Mouse (Mus musculus): ENCODE results near the gene Depdc5. TPM values are rescaled to one million over a fixed set of nuclear protein-coding genes. Genes with fewer than 3 reads are reported as not detected.
A peak's percentile ranks its signal among the peaks of the same experiment; 100 is the strongest.
"Not testable (repeated sequence)": the region's sequence is repeated elsewhere in the genome, so short reads cannot be mapped to it uniquely, and the experiment has no call there.

Depdc5 gene
- polyA plus RNA-seq, 2 experiments: 18.2 to 26.6 TPM

GRCm38 (mm10) chr5:33034916-33035315 lies 171.4 kb downstream of the Depdc5 start:
- Histone ChIP-seq H3K36me3 (ENCODE audit: control insufficient read depth, insufficient read depth, low read length) (no peaks in the 10 kb centered on the region), H3K9me3 (ENCODE audit: control insufficient read depth, low read length) (no peaks in the 10 kb centered on the region), H3K27ac (replicated peaks; ENCODE audit: low read depth, low read length) (no peak overlapping the region), H3K4me1 (ENCODE audit: control insufficient read depth, insufficient read depth, low read length) (no peaks in the 10 kb centered on the region), H3K4me2 (replicated peaks; ENCODE audit: low read depth, low read length, severe bottlenecking) (no peak overlapping the region), H3K27me3 (ENCODE audit: control insufficient read depth, insufficient read depth, low read length) (no peaks in the 10 kb centered on the region), H3K9ac (ENCODE audit: low read depth, low read length, severe bottlenecking) (no peak overlapping the region), H3K4me3 (replicated peaks; ENCODE audit: low read length) (no peak overlapping the region)
- WGBS: 37% methylated on average over 3 of the region's 3 CpGs
- ATAC-seq (ENCODE audit: low FRiP score, low read depth): no peak
- no peak for TF ChIP-seq POLR2A (IDR thresholded peaks at IDR 0.05; ENCODE audit: borderline replicate concordance, extremely low read depth, insufficient read depth, insufficient read length)
- DNase-seq (ENCODE audit: low spot score): no peak

DNA sequence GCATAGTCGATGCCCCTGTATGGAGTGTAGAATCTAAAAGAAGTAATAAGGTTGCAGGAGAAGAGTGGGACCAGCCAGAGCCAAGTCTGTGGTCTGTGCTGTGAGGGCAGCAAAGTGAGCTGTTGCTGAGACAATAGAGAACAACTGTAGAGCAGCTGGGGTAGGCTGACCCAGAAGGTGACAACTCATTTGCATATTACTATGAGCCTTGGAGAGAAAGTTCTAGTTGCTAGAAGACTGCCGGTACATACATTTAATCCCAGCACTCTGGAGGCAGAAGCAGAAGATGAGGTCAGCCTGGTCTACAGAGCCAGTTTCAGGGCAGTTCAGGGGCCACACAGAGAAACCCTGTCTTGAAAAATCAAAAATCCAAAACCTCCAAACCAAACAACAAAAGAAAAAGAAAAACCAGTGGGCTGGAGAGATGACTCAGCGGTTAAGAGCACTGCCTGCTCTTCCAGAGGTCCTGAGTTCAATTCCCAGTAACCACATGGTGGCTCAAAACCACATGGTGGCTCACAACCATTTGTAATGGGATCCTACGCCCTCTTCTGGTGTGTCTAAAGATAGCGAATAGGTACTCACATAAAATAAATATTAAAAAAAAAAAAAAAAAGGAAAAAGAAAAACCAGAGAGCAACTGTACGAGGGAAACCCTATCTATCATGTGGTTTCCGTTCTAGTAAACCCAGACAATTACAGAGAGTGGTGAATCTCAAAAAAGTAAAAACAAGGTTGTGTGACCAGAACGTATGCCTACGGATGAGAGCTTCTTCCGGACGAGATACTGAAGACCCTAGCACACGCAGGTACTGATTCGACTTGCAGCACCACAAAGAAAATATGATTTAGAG lies 175.4 kb downstream of the Depdc5 start:
- Histone ChIP-seq H3K9me3 (ENCODE audit: control insufficient read depth, low read length) (no peaks in the 10 kb centered on the region), H3K27ac (replicated peaks; ENCODE audit: low read depth, low read length) (no peak overlapping the region), H3K4me3 (replicated peaks; ENCODE audit: low read length) (no peak overlapping the region), H3K4me1 (ENCODE audit: control insufficient read depth, insufficient read depth, low read length) (no peaks in the 10 kb centered on the region), H3K27me3 (ENCODE audit: control insufficient read depth, insufficient read depth, low read length) (no peaks in the 10 kb centered on the region), H3K36me3 (ENCODE audit: control insufficient read depth, insufficient read depth, low read length) (no peaks in the 10 kb centered on the region), H3K9ac (ENCODE audit: low read depth, low read length, severe bottlenecking) (no peak overlapping the region), H3K4me2 (replicated peaks; ENCODE audit: low read depth, low read length, severe bottlenecking) (0 out of 2 replicates have a peak overlapping the region, but pooled peaks have one; percentile 43)
- no peak for ATAC-seq (ENCODE audit: low FRiP score, low read depth)
- DNase-seq (ENCODE audit: low spot score): no peak
- TF ChIP-seq POLR2A (IDR thresholded peaks at IDR 0.05; ENCODE audit: borderline replicate concordance, extremely low read depth, insufficient read depth, insufficient read length): no peak
- WGBS: 43% methylated on average over 13 of the region's 13 CpGs

DNA sequence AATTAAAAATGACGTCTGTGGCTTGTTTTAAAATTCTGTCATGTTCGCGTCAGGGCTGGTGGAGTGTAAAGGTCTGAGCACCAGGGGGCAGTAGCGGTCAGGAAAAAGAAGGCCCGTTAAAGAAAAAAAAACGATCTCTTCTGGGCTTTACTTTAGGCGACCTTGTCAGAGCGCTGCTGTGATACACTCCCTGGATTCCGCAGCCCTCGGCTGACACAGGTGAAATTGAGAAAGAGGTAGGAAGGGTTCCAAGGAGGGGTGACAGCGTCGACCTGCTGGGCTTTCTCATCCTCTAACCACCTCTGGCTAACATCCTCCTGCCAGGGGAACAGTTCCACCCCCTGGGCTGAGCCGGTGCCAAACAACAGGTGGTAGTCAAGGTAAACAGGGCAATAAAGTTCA lies 176.0 kb downstream of the Depdc5 start:
- peak; percentile 23; the same call in 1 of the 2 replicates for ATAC-seq (ENCODE audit: low FRiP score, low read depth)
- no peaks in the 10 kb centered on the region for H3K36me3 ChIP-seq (ENCODE audit: control insufficient read depth, insufficient read depth, low read length)
- no peaks in the 10 kb centered on the region for H3K9me3 ChIP-seq (ENCODE audit: control insufficient read depth, low read length)
- DNase-seq (ENCODE audit: low spot score): peak; percentile 68
- H3K4me1 ChIP-seq (ENCODE audit: control insufficient read depth, insufficient read depth, low read length): no peaks in the 10 kb centered on the region
- H3K4me3 ChIP-seq (replicated peaks; ENCODE audit: low read length): no peak overlapping the region; the same call in 1 of the 2 replicates
- H3K27me3 ChIP-seq (ENCODE audit: control insufficient read depth, insufficient read depth, low read length): no peaks in the 10 kb centered on the region
- peak overlapping the region; percentile 36; the same call in 1 of the 2 replicates for H3K9ac ChIP-seq (ENCODE audit: low read depth, low read length, severe bottlenecking)
- peak overlapping the region; percentile 43 for H3K4me2 ChIP-seq (replicated peaks; ENCODE audit: low read depth, low read length, severe bottlenecking)
- no peak overlapping the region for H3K27ac ChIP-seq (replicated peaks; ENCODE audit: low read depth, low read length)
- no peak for TF ChIP-seq POLR2A (IDR thresholded peaks at IDR 0.05; ENCODE audit: borderline replicate concordance, extremely low read depth, insufficient read depth, insufficient read length)
- 4% methylated on average over 13 of the region's 13 CpGs for WGBS

GRCm38 (mm10) chr5:33040735-33041134 lies 177.2 kb downstream of the Depdc5 start:
- not testable (repeated sequence) for ATAC-seq (ENCODE audit: low FRiP score, low read depth); DNase-seq (ENCODE audit: low spot score); H3K36me3 ChIP-seq (ENCODE audit: control insufficient read depth, insufficient read depth, low read length); H3K27me3 ChIP-seq (ENCODE audit: control insufficient read depth, insufficient read depth, low read length); H3K4me1 ChIP-seq (ENCODE audit: control insufficient read depth, insufficient read depth, low read length); H3K9ac ChIP-seq (ENCODE audit: low read depth, low read length, severe bottlenecking); H3K27ac ChIP-seq (replicated peaks; ENCODE audit: low read depth, low read length); H3K9me3 ChIP-seq (ENCODE audit: control insufficient read depth, low read length); H3K4me2 ChIP-seq (replicated peaks; ENCODE audit: low read depth, low read length, severe bottlenecking); H3K4me3 ChIP-seq (replicated peaks; ENCODE audit: low read length)
- 81% methylated on average over 1 of the region's 1 CpGs for WGBS

- H3K9ac ChIP-seq (ENCODE audit: low read depth, low read length, severe bottlenecking): no peak overlapping the region
- no peak overlapping the region for H3K4me2 ChIP-seq (replicated peaks; ENCODE audit: low read depth, low read length, severe bottlenecking)
- 46% methylated on average over 10 of the region's 10 CpGs for WGBS
- no peaks in the 10 kb centered on the region for H3K9me3 ChIP-seq (ENCODE audit: control insufficient read depth, low read length)
- H3K27ac ChIP-seq (replicated peaks; ENCODE audit: low read depth, low read length): no peak overlapping the region
- TF ChIP-seq POLR2A (IDR thresholded peaks at IDR 0.05; ENCODE audit: borderline replicate concordance, extremely low read depth, insufficient read depth, insufficient read length): no peak
- H3K36me3 ChIP-seq (ENCODE audit: control insufficient read depth, insufficient read depth, low read length): no peaks in the 10 kb centered on the region
- no peaks in the 10 kb centered on the region for H3K27me3 ChIP-seq (ENCODE audit: control insufficient read depth, insufficient read depth, low read length)
- no peak for DNase-seq (ENCODE audit: low spot score)
- H3K4me1 ChIP-seq (ENCODE audit: control insufficient read depth, insufficient read depth, low read length): no peaks in the 10 kb centered on the region
- no peak for ATAC-seq (ENCODE audit: low FRiP score, low read depth)
- no peak overlapping the region for H3K4me3 ChIP-seq (replicated peaks; ENCODE audit: low read length)
Measured at GRCm38 (mm10) chr5:33043397-33043796, 179.9 kb downstream of the Depdc5 start.

Other genes starting within 250 kb of the Depdc5 start
- gene Pisd, start 78.1 kb upstream of the Depdc5 start, polyA plus RNA-seq (2012; rRNA removed): 45.7 and 50.6 TPM in 2 replicates
- gene Pisd, start 78.1 kb upstream of the Depdc5 start, polyA plus RNA-seq (2014; fragmentation: Nextera tagmentation; extraction: Ambion mirVana): 57.5 and 61.8 TPM in 2 replicates
- gene Gm20671, start 36.6 kb upstream of the Depdc5 start, polyA plus RNA-seq (2012; rRNA removed): 1.9 and 6.9 TPM in 2 replicates
- gene Gm20671, start 36.6 kb upstream of the Depdc5 start, polyA plus RNA-seq (2014; fragmentation: Nextera tagmentation; extraction: Ambion mirVana): not detected in 2 replicates
- gene Prr14l, start 9.4 kb upstream of the Depdc5 start, polyA plus RNA-seq (2012; rRNA removed): 14.9 and 23.7 TPM in 2 replicates
- gene Prr14l, start 9.4 kb upstream of the Depdc5 start, polyA plus RNA-seq (2014; fragmentation: Nextera tagmentation; extraction: Ambion mirVana): 13.9 and 14.4 TPM in 2 replicates
- gene Ywhah, start 155.1 kb downstream of the Depdc5 start, polyA plus RNA-seq (2012; rRNA removed): 226 and 247 TPM in 2 replicates
- 323 and 339 TPM in 2 replicates for gene Ywhah, start 155.1 kb downstream of the Depdc5 start, polyA plus RNA-seq (2014; fragmentation: Nextera tagmentation; extraction: Ambion mirVana)
- 0.15 and 0.16 TPM in 2 replicates for gene Slc5a1, start 240.5 kb downstream of the Depdc5 start, polyA plus RNA-seq (2012; rRNA removed)
- gene Slc5a1, start 240.5 kb downstream of the Depdc5 start, polyA plus RNA-seq (2014; fragmentation: Nextera tagmentation; extraction: Ambion mirVana): 0.37 and 1.0 TPM in 2 replicates

All from limb, embryonic 14.5 days (tissue).